Mouse (Mus musculus) MEL (cell line): ENCODE data around the gene Mast3. TPM values are rescaled to one million over a fixed set of nuclear protein-coding genes. Genes with fewer than 3 reads are reported as not detected.

Experiments
- DNase-seq: peaks from one replicate; pipeline ENCODE4 v3.0.0; 2011; ENCODE audit warnings: low read depth, low spot score
- H3K27ac ChIP-seq: 2 replicates; pipeline ENCODE4 v1.5.1; 2012; ENCODE audit warnings: low read depth, mild to moderate bottlenecking, control low read depth, low read length, moderate library complexity; ENCODE audit not compliant: control insufficient read depth
- H3K27me3 ChIP-seq, 2 experiments: fragments of 150-350 bp in 1 of 2; sonication (generic) in 1 of 2; 2 replicates each; pipeline ENCODE4 v1.6.1; 2012; ENCODE audit warnings: low read length in 2 of 2, mild to moderate bottlenecking in 2 of 2, improper control_type of control experiment in 1 of 2, moderate library complexity in 1 of 2; ENCODE audit not compliant: insufficient read depth in 2 of 2, control insufficient read depth in 1 of 2
- H3K36me3 ChIP-seq, 2 experiments: 2 replicates each; pipeline ENCODE4 v1.6.1; 2012 to 2014; ENCODE audit warnings: low read length in 2 of 2, improper control_type of control experiment in 1 of 2, inconsistent platforms in 1 of 2, mild to moderate bottlenecking in 1 of 2; ENCODE audit not compliant: insufficient read depth in 2 of 2, control insufficient read depth in 1 of 2
- H3K4me1 ChIP-seq, 2 experiments: fragments of 150-350 bp in 1 of 2; sonication (generic) in 1 of 2; 2 replicates each; pipeline ENCODE4 v1.6.1; 2012; ENCODE audit warnings: low read length in 2 of 2, improper control_type of control experiment in 1 of 2, mild to moderate bottlenecking in 1 of 2; ENCODE audit not compliant: insufficient read depth in 2 of 2, control insufficient read depth in 1 of 2
- H3K4me3 ChIP-seq, 2 experiments: fragments of 150-350 bp in 1 of 2; sonication (generic) in 1 of 2; 2 replicates each; pipeline ENCODE4 v1.5.1; 2012; ENCODE audit warnings: low read depth in 2 of 2, low read length in 2 of 2, mild to moderate bottlenecking in 2 of 2, moderate library complexity in 2 of 2, control low read depth in 1 of 2, improper control_type of control experiment in 1 of 2; ENCODE audit not compliant: control insufficient read depth in 1 of 2, insufficient read depth in 1 of 2
- H3K79me2 ChIP-seq: 2 replicates; pipeline ENCODE4 v1.6.1; 2012; ENCODE audit warnings: mild to moderate bottlenecking, low read length, moderate library complexity; ENCODE audit not compliant: control insufficient read depth, poor library complexity, insufficient read depth
- H3K9ac ChIP-seq: 2 replicates; pipeline ENCODE4 v1.6.1; 2012; ENCODE audit warnings: low read depth, mild to moderate bottlenecking, control low read depth, low read length, moderate library complexity; ENCODE audit not compliant: control insufficient read depth, poor library complexity, severe bottlenecking
- H3K9me3 ChIP-seq: fragments of 150-350 bp; sonication (generic); replicated peaks from 2 replicates; pipeline ENCODE4 v1.6.1; 2012; ENCODE audit warnings: mild to moderate bottlenecking, low read length, improper control_type of control experiment, moderate library complexity; ENCODE audit not compliant: insufficient read depth
- BHLHE40 ChIP-seq: IDR thresholded peaks from 2 replicates; pipeline ENCODE4 v1.6.1; 2012; ENCODE audit warnings: low read depth, mild to moderate bottlenecking, inconsistent platforms, low read length, improper control_type of control experiment, borderline replicate concordance
- CHD2 ChIP-seq: IDR thresholded peaks from 2 replicates; pipeline ENCODE4 v1.6.1; 2011; ENCODE audit warnings: low read length, improper control_type of control experiment
- E2F4 ChIP-seq: IDR thresholded peaks from 2 replicates; pipeline ENCODE4 v1.6.1; 2011; ENCODE audit warnings: low read depth, low read length, improper control_type of control experiment, borderline replicate concordance
- ELF1 ChIP-seq: IDR thresholded peaks from 2 replicates; pipeline ENCODE4 v1.6.1; 2014; ENCODE audit warnings: low read depth, mild to moderate bottlenecking, inconsistent platforms, low read length, improper control_type of control experiment, moderate library complexity
- GABPA ChIP-seq: IDR thresholded peaks from 2 replicates; pipeline ENCODE4 v1.6.1; 2012; ENCODE audit warnings: low read depth, mild to moderate bottlenecking, inconsistent platforms, low read length, improper control_type of control experiment, moderate library complexity
- HCFC1 ChIP-seq: IDR thresholded peaks from 2 replicates; pipeline ENCODE4 v1.6.1; 2012; ENCODE audit warnings: low read depth, mild to moderate bottlenecking, inconsistent platforms, low read length, improper control_type of control experiment, moderate library complexity
- JUND ChIP-seq: IDR thresholded peaks from 2 replicates; pipeline ENCODE4 v1.6.1; 2011; ENCODE audit warnings: low read depth, mild to moderate bottlenecking, improper control_type of control experiment, low read length
- KAT2A ChIP-seq: conservative IDR thresholded peaks from 2 replicates; pipeline ENCODE4 v1.6.1; 2012; ENCODE audit warnings: low read depth, low read length, improper control_type of control experiment, inconsistent platforms
- MAFK ChIP-seq: IDR thresholded peaks from 2 replicates; pipeline ENCODE4 v1.6.1; 2011; ENCODE audit warnings: low read depth, mild to moderate bottlenecking, low read length, improper control_type of control experiment, borderline replicate concordance
- MAZ ChIP-seq: IDR thresholded peaks from 2 replicates; pipeline ENCODE4 v1.6.1; 2012; ENCODE audit warnings: low read depth, mild to moderate bottlenecking, inconsistent platforms, low read length, improper control_type of control experiment
- MEF2A ChIP-seq: IDR thresholded peaks from 2 replicates; pipeline ENCODE4 v1.6.1; 2014; ENCODE audit warnings: low read depth, mild to moderate bottlenecking, inconsistent platforms, low read length, improper control_type of control experiment; ENCODE audit not compliant: poor library complexity, insufficient replicate concordance, severe bottlenecking; ENCODE audit errors: extremely low read depth
- MYB ChIP-seq: IDR thresholded peaks from 2 replicates; pipeline ENCODE4 v1.6.1; 2011; ENCODE audit warnings: mild to moderate bottlenecking, low read depth, low read length, improper control_type of control experiment
- MYC ChIP-seq: IDR thresholded peaks from 2 replicates; pipeline ENCODE4 v1.6.1; 2011; ENCODE audit warnings: low read depth, mild to moderate bottlenecking, low read length, improper control_type of control experiment, moderate library complexity
- NRF1 ChIP-seq: IDR thresholded peaks from 2 replicates; pipeline ENCODE4 v1.6.1; 2014; ENCODE audit warnings: low read depth, mild to moderate bottlenecking, inconsistent platforms, low read length, improper control_type of control experiment, moderate library complexity; ENCODE audit not compliant: poor library complexity, insufficient read depth, severe bottlenecking
- RAD21 ChIP-seq: IDR thresholded peaks from 2 replicates; pipeline ENCODE4 v1.6.1; 2011; ENCODE audit warnings: mild to moderate bottlenecking, low read depth, low read length, improper control_type of control experiment
- SIN3A ChIP-seq: IDR thresholded peaks from 2 replicates; pipeline ENCODE4 v1.6.1; 2012; ENCODE audit warnings: low read length, improper control_type of control experiment, inconsistent platforms
- TBP ChIP-seq: IDR thresholded peaks from 2 replicates; pipeline ENCODE4 v1.8.0; 2011; ENCODE audit warnings: low read depth, low read length, improper control_type of control experiment
- USF2 ChIP-seq, 2 experiments: IDR thresholded peaks; 2 replicates each; pipeline ENCODE4 v1.6.1; 2011 to 2012; ENCODE audit warnings: improper control_type of control experiment in 2 of 2, low read length in 2 of 2, borderline replicate concordance in 1 of 2, inconsistent platforms in 1 of 2, low read depth in 1 of 2, mild to moderate bottlenecking in 1 of 2; ENCODE audit not compliant: insufficient read depth in 1 of 2
- ZC3H11A ChIP-seq: IDR thresholded peaks from 2 replicates; pipeline ENCODE4 v1.6.1; 2012; ENCODE audit warnings: low read depth, mild to moderate bottlenecking, inconsistent platforms, low read length, improper control_type of control experiment
- ZKSCAN1 ChIP-seq: IDR thresholded peaks from 2 replicates; pipeline ENCODE4 v1.6.1; 2012; ENCODE audit warnings: low read depth, mild to moderate bottlenecking, inconsistent platforms, low read length, improper control_type of control experiment, moderate library complexity
- ZNF384 ChIP-seq: IDR thresholded peaks from 2 replicates; pipeline ENCODE4 v1.6.1; 2012; ENCODE audit warnings: low read depth, mild to moderate bottlenecking, inconsistent platforms, low read length, improper control_type of control experiment
- polyA plus RNA-seq, 2 experiments: library from polyadenylated mRNA; stranded (reverse) in 1 of 2; unstranded in 1 of 2; fragments of >175 nt in 1 of 2; fragments of >200 nt in 1 of 2; gene quantifications; 2 replicates each; pipeline versions ENCODE4 v1.2.1 to v1.2.4; 2012; ENCODE audit warnings: low replicate concordance in 2 of 2, low read depth in 1 of 2; ENCODE audit not compliant: insufficient read length in 2 of 2, insufficient read depth in 1 of 2, missing spikeins in 1 of 2
- total RNA-seq: library from RNA; depleted of rRNA; stranded (reverse); fragments of 300-350 nt; gene quantifications from 2 replicates; pipeline ENCODE4 v1.2.3, GENCODE M21; 2012

The Mast3 gene
- total and polyA plus RNA-seq, 3 experiments: 13.5 to 54.7 TPM; not detected in 1

GRCm38 (mm10) chr8:70772075-70772474, 32.8 kb downstream of the Mast3 start:
- Histone ChIP-seq H3K27me3 (no peaks in the 10 kb centered on the region), H3K36me3 (no peaks in the 10 kb centered on the region; a peak in 1 of 4 replicates), H3K9ac (no peak overlapping the region), H3K79me2 (peaks cover 6% of the 10 kb centered on the region; the same call in 1 of the 2 replicates), H3K4me1 (0 out of 4 replicates have a peak, but pooled peaks cover 0 to 5% of the 10 kb centered on the region in 2 experiments), H3K4me3 (no peak overlapping the region), H3K9me3 (no peaks in the 10 kb centered on the region), H3K27ac (no peak overlapping the region)
- no peak for DNase-seq
- TF ChIP-seq TBP: no peak
- no peak for TF ChIP-seq NRF1
- TF ChIP-seq ZNF384: no peak
- TF ChIP-seq MAFK: no peak
- no peak for TF ChIP-seq CHD2
- TF ChIP-seq USF2 (IDR thresholded peaks at IDR 0.05; ENCODE audit: borderline replicate concordance in 1 of 2, insufficient read depth in 1 of 2, low read depth in 1 of 2, low read length in 2 of 2): no peak

- Histone ChIP-seq H3K9me3 (no peaks in the 10 kb centered on the region), H3K4me3 (no peak overlapping the region), H3K4me1 (0 out of 4 replicates have a peak, but pooled peaks cover 0 to 5% of the 10 kb centered on the region in 2 experiments), H3K36me3 (no peaks in the 10 kb centered on the region; a peak in 1 of 4 replicates), H3K27me3 (no peaks in the 10 kb centered on the region), H3K27ac (no peak overlapping the region), H3K9ac (no peak overlapping the region), H3K79me2 (peaks cover 4% of the 10 kb centered on the region; the same call in 1 of the 2 replicates)
- TF ChIP-seq MEF2A: no peak
- TF ChIP-seq RAD21: no peak
- no peak for TF ChIP-seq MAZ
- no peak for TF ChIP-seq KAT2A
- TF ChIP-seq ZKSCAN1: no peak
- TF ChIP-seq SIN3A: no peak
- TF ChIP-seq MYC: no peak
- TF ChIP-seq JUND: no peak
- no peak for TF ChIP-seq HCFC1
- no peak for TF ChIP-seq ELF1
- TF ChIP-seq CHD2: no peak
- no peak for TF ChIP-seq TBP
- no peak for TF ChIP-seq NRF1
- no peak for TF ChIP-seq E2F4
- TF ChIP-seq GABPA: no peak
- TF ChIP-seq ZC3H11A: no peak
- no peak for TF ChIP-seq MYB
- no peak for TF ChIP-seq ZNF384
- TF ChIP-seq BHLHE40: no peak
- DNase-seq: no peak
Observed at GRCm38 (mm10) chr8:70771217-70771616, 33.6 kb downstream of the Mast3 start.
